Mouse (Mus musculus) myocyte (in vitro differentiated cells): ENCODE results near the gene Olfr1390. TPM values are rescaled to one million over a fixed set of nuclear protein-coding genes. Genes with fewer than 3 reads are reported as not detected.
"Not testable (repeated sequence)": the region's sequence is repeated elsewhere in the genome, so short reads cannot be mapped to it uniquely, and the experiment has no call there.

Source experiments
- H3K27me3 ChIP-seq: one replicate; pipeline ENCODE4 v1.6.1; 2011; ENCODE audit not compliant: control insufficient read depth, insufficient read depth, insufficient read length
- H3K36me3 ChIP-seq: one replicate; pipeline ENCODE4 v1.6.1; 2011; ENCODE audit not compliant: control insufficient read depth, insufficient read depth
- H3K4me2 ChIP-seq: one replicate; pipeline ENCODE4 v1.6.1; 2011; ENCODE audit warnings: low read depth, control low read depth
- H3K4me3 ChIP-seq: one replicate; pipeline ENCODE4 v1.5.1; 2011; ENCODE audit warnings: mild to moderate bottlenecking, control low read depth, moderate library complexity
- H3K79me2 ChIP-seq: one replicate; pipeline ENCODE4 v1.6.1; 2011; ENCODE audit not compliant: control insufficient read depth, insufficient read depth
- H3ac ChIP-seq: one replicate; pipeline ENCODE4 v1.6.1; 2011; ENCODE audit not compliant: control insufficient read depth, insufficient read length
- CEBPB ChIP-seq: IDR thresholded peaks from 2 replicates; pipeline ENCODE4 v1.6.1; 2011; ENCODE audit warnings: mild to moderate bottlenecking, moderate library complexity; ENCODE audit not compliant: poor library complexity, insufficient read depth, severe bottlenecking
- E2F4 ChIP-seq: IDR thresholded peaks from one replicate; pipeline ENCODE4 v1.6.1; 2011; ENCODE audit warnings: mild to moderate bottlenecking, control low read depth, moderate library complexity; ENCODE audit not compliant: insufficient read depth
- MAX ChIP-seq: IDR thresholded peaks from one replicate; pipeline ENCODE4 v1.6.1; 2011; ENCODE audit warnings: low read depth, mild to moderate bottlenecking, control low read depth
- MYOD1 ChIP-seq, 3 experiments: IDR thresholded peaks; one replicate each; pipeline ENCODE4 v1.6.1; 2011; ENCODE audit warnings: control low read depth in 2 of 3, low read depth in 2 of 3, mild to moderate bottlenecking in 2 of 3, moderate library complexity in 1 of 3; ENCODE audit not compliant: insufficient read length in 2 of 3, control insufficient read depth in 1 of 3
- MYOG ChIP-seq, 3 experiments: IDR thresholded peaks; one replicate each; pipeline ENCODE4 v1.6.1; 2011; ENCODE audit warnings: control low read depth in 2 of 3, low read depth in 2 of 3, mild to moderate bottlenecking in 2 of 3; ENCODE audit not compliant: insufficient read length in 2 of 3, control insufficient read depth in 1 of 3, insufficient read depth in 1 of 3
- POLR2A ChIP-seq: IDR thresholded peaks from one replicate; pipeline ENCODE4 v1.6.1; 2011; ENCODE audit warnings: low read depth, mild to moderate bottlenecking, control low read depth, moderate library complexity; ENCODE audit not compliant: insufficient read length
- POLR2AphosphoS2 ChIP-seq: IDR thresholded peaks from one replicate; pipeline ENCODE4 v1.6.1; 2011; ENCODE audit warnings: low read depth, control low read depth; ENCODE audit not compliant: insufficient read length
- REST ChIP-seq: IDR thresholded peaks from one replicate; pipeline ENCODE4 v1.6.1; 2011; ENCODE audit warnings: mild to moderate bottlenecking, control low read depth, moderate library complexity; ENCODE audit not compliant: insufficient read depth, insufficient read length
- SRF ChIP-seq: IDR thresholded peaks from one replicate; pipeline ENCODE4 v1.6.1; 2011; ENCODE audit warnings: low read depth; ENCODE audit not compliant: control insufficient read depth, insufficient read length
- TCF12 ChIP-seq: IDR thresholded peaks from one replicate; pipeline ENCODE4 v1.6.1; 2011; ENCODE audit warnings: mild to moderate bottlenecking, control low read depth; ENCODE audit not compliant: poor library complexity, insufficient read depth, severe bottlenecking
- TCF3 ChIP-seq: IDR thresholded peaks from one replicate; pipeline ENCODE4 v1.6.1; 2011; ENCODE audit warnings: low read depth, control low read depth; ENCODE audit not compliant: insufficient read length
- USF1 ChIP-seq: IDR thresholded peaks from one replicate; pipeline ENCODE4 v1.6.1; 2011; ENCODE audit warnings: low read depth, mild to moderate bottlenecking, control low read depth, moderate library complexity
- polyA plus RNA-seq: library from polyadenylated mRNA; unstranded; fragments of >200 nt; fragmentation: generic; extraction: Trizol; gene quantifications from one replicate; pipeline ENCODE4 v1.2.1, GENCODE M21; 2012; ENCODE audit warnings: missing spikeins

The Olfr1390 gene
- polyA plus RNA-seq, 1 experiment: not detected

DNA sequence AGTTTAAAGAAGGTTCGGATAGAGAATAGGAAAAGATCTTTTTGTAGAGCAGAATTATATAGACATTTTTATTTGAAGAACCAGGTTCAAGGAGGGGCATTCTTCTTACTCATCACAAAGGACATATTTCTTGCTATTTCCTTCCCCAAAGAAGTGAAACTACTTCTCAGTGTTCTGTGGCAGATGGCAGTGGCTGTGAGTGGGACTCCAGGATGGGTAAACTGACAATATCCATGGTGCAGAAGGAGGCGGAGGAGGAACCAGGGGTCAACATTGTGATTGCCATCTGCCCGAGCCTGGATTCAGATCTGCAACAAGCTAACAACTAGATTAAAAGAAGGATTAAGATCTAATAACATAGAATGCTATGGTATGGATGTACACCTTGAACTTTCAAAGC is 8.3 kb upstream of the Olfr1390 start:
- H3K27me3 ChIP-seq: no peaks in the 10 kb centered on the region
- no peak overlapping the region for H3K4me2 ChIP-seq
- H3K4me3 ChIP-seq: no peak overlapping the region
- H3ac ChIP-seq: no peak overlapping the region
- no peak for TF ChIP-seq REST
- no peak for TF ChIP-seq SRF
- TF ChIP-seq TCF12: no peak
- no peak for TF ChIP-seq TCF3
- TF ChIP-seq USF1: no peak
- TF ChIP-seq MAX: no peak
- no peak for TF ChIP-seq POLR2AphosphoS2
- no peak for TF ChIP-seq CEBPB
- no peak for TF ChIP-seq MYOD1 (IDR thresholded peaks at IDR 0.05; ENCODE audit: control insufficient read depth in 1 of 3, insufficient read length in 2 of 3, low read depth in 2 of 3)
- no peak for TF ChIP-seq MYOG (IDR thresholded peaks at IDR 0.05; ENCODE audit: control insufficient read depth in 1 of 3, insufficient read depth in 1 of 3, insufficient read length in 2 of 3, low read depth in 2 of 3)
- no peak for TF ChIP-seq E2F4
- TF ChIP-seq POLR2A: no peak
- no peaks in the 10 kb centered on the region for H3K79me2 ChIP-seq
- no peaks in the 10 kb centered on the region for H3K36me3 ChIP-seq

DNA sequence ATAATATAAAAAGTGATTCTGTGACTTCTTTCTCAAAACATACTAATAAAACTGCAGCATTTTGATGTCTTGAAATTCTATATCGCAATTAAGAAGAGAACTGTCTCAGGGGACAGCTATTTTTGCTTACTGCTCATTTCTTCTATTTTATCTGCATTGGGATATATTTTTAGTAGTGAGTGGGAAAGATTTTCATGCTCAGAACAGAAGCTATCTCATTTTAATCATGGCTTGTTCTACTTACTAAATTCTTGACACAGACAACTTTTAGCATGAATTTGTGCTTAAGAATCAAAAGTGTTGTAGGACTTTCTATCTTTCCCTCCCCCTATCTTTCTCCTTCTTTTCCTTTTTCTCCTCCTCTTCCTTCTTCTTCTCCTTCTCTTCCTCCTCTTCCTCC is 5.3 kb upstream of the Olfr1390 start:
- Histone ChIP-seq H3K27me3 (no peaks in the 10 kb centered on the region), H3K36me3 (no peaks in the 10 kb centered on the region), H3K4me2 (no peak overlapping the region), H3K4me3 (no peak overlapping the region), H3K79me2 (no peaks in the 10 kb centered on the region), H3ac (no peak overlapping the region)
- TF ChIP-seq E2F4: no peak

DNA sequence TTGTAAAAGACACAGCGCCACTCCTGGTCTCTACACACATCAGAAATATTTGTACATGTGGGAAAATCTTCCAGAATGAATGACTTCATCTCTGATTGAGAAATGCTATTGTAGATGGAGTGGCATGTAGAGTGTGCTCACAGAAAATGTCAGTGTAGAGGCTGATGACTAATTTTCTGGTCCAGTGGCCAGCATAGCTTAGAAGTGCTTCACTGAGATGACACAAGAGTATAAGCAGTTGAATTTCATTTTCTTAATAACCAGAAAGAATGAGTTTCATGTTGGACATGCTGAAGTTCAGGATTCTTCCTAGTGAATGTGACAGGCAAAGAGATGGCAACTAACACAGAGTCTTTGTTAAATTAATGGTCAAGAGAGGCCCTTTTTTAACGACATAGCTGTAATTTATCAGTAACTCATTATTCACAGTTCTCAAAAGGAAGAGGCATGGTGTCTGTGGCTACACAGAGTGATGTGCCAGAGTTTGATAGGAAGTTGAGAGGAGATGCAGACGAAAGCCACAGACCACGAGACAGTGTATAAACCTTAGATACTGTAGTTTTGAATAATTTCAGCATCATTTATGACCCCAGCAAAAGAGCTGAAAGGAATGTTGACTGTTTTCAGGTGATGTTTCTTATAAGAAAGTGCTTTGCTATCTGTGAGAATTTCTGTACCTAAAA is 2.3 kb downstream of the Olfr1390 start:
- no peaks in the 10 kb centered on the region for H3K36me3 ChIP-seq
- H3ac ChIP-seq: no peak overlapping the region
- H3K27me3 ChIP-seq: no peaks in the 10 kb centered on the region
- no peak overlapping the region for H3K4me3 ChIP-seq
- no peak overlapping the region for H3K4me2 ChIP-seq
- TF ChIP-seq POLR2A (no peak), USF1 (no peak), TCF3 (no peak), CEBPB (no peak), TCF12 (no peak), REST (no peak), POLR2AphosphoS2 (no peak), MYOD1 (IDR thresholded peaks at IDR 0.05; ENCODE audit: control insufficient read depth in 1 of 3, insufficient read length in 2 of 3, low read depth in 2 of 3) (no peak)
- no peaks in the 10 kb centered on the region for H3K79me2 ChIP-seq

DNA sequence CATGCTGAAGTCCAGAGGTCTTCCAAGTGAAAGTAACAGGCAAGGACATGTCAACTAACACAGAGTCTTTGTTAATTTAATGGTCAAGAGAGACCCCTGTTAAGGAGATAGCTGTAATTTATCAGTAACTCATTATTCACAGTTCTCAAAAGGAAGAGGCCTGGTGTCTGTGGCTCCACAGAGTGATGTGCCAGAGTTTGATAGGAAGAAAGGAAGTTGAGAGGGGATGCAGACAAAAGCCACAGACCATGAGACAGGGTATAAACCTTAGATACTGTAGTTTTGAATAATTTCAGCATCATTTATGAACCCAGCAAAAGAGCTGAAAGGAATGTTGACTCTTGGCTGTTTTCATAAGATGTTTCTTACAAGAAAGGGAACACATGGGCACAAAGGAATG is 48.1 kb downstream of the Olfr1390 start:
- TF ChIP-seq E2F4 (no peak), TCF3 (no peak), MYOD1 (IDR thresholded peaks at IDR 0.05; ENCODE audit: control insufficient read depth in 1 of 3, insufficient read length in 2 of 3, low read depth in 2 of 3) (no peak), CEBPB (no peak), POLR2A (no peak), POLR2AphosphoS2 (no peak), REST (no peak), USF1 (no peak), SRF (no peak), MAX (no peak), TCF12 (no peak)
- Histone ChIP-seq H3K27me3 (no peaks in the 10 kb centered on the region), H3K4me2 (no peak overlapping the region), H3K79me2 (no peaks in the 10 kb centered on the region), H3ac (no peak overlapping the region), H3K4me3 (no peak overlapping the region), H3K36me3 (no peaks in the 10 kb centered on the region)

DNA sequence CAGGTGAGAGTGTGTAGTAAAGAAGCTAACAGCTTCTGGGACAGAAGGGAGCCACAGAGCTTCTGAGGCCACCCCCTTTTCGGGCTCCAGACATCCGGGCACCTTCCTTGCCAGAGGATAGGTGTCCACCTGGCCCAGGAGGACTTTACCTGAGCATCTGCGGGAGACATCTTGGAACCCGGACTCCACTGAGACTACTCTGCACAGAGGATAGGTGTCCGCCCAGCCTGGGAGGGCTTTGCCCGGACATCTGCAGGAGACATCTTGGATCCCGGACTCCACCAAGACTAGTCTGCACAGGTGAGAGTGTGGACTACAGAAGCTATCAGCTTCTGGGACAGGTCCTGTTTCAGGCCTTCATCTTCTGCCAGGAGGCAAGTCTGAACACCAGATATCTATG is 51.1 kb downstream of the Olfr1390 start:
- not testable (repeated sequence) for H3K27me3 ChIP-seq, H3K79me2 ChIP-seq, H3K4me2 ChIP-seq, H3K36me3 ChIP-seq, H3K4me3 ChIP-seq, H3ac ChIP-seq

Other genes with a start within 250 kb of the Olfr1390 start
- gene Olfr1396, start 220.3 kb upstream of the Olfr1390 start, polyA plus RNA-seq: not detected
- gene Olfr1395, start 192.9 kb upstream of the Olfr1390 start, polyA plus RNA-seq: not detected
- not detected for gene Olfr1394, start 180.8 kb upstream of the Olfr1390 start, polyA plus RNA-seq
- gene Btnl9, start 148.0 kb upstream of the Olfr1390 start, polyA plus RNA-seq: not detected
- 5.6 TPM for gene Zfp62, start 131.9 kb upstream of the Olfr1390 start, polyA plus RNA-seq
- 45.8 TPM for gene Mgat1, start 91.0 kb upstream of the Olfr1390 start, polyA plus RNA-seq
- gene Olfr1393, start 56.9 kb upstream of the Olfr1390 start, polyA plus RNA-seq: not detected
- gene Olfr1392, start 49.9 kb upstream of the Olfr1390 start, polyA plus RNA-seq: not detected
- not detected for gene Olfr10, start 30.4 kb upstream of the Olfr1390 start, polyA plus RNA-seq
- not detected for gene Olfr1391, start 12.4 kb upstream of the Olfr1390 start, polyA plus RNA-seq
- gene Olfr1389, start 87.9 kb downstream of the Olfr1390 start, polyA plus RNA-seq: not detected
- 0.06 TPM for gene Olfr1388, start 101.4 kb downstream of the Olfr1390 start, polyA plus RNA-seq
- gene Olfr1387, start 120.2 kb downstream of the Olfr1390 start, polyA plus RNA-seq: not detected
- gene Olfr1386, start 129.9 kb downstream of the Olfr1390 start, polyA plus RNA-seq: not detected
- gene Olfr1385, start 153.9 kb downstream of the Olfr1390 start, polyA plus RNA-seq: not detected
- gene Olfr1384, start 171.5 kb downstream of the Olfr1390 start, polyA plus RNA-seq: not detected
- gene Olfr1383, start 184.5 kb downstream of the Olfr1390 start, polyA plus RNA-seq: not detected
- gene Olfr1382, start 193.1 kb downstream of the Olfr1390 start, polyA plus RNA-seq: not detected
- not detected for gene Olfr1381, start 208.3 kb downstream of the Olfr1390 start, polyA plus RNA-seq
- not detected for gene Olfr1380, start 221.7 kb downstream of the Olfr1390 start, polyA plus RNA-seq